Mouse (Mus musculus): ENCODE data around the gene Gm609. TPM values are rescaled to one million over a fixed set of nuclear protein-coding genes. Genes with fewer than 3 reads are reported as not detected.

Gene Gm609
- polyA plus RNA-seq (2012; rRNA removed), result 0.17 and 0.49 TPM in 2 replicates

DNA sequence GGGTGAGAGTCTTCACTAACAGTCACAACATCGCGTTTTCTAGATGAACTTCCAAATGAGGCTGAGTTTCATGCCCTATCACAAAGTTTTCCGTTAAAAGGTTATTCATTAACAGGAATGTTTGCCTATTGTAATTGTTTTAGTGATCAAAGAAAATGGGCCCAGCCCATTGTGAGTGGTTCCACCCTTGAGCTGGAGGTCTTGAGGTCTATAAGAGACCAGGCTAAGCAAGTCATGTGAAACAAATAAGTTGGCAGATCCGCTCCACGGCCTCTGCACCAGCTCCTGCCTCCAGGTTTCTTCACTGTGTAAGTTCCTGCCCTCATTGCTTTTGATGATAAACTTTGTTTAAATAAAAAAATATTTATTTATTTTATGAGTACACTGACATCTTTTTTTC is at the start of gene Gm609:
Gm609 (minus strand) TSS at position 43 of the 400 bp plus-strand sequence.

DNA sequence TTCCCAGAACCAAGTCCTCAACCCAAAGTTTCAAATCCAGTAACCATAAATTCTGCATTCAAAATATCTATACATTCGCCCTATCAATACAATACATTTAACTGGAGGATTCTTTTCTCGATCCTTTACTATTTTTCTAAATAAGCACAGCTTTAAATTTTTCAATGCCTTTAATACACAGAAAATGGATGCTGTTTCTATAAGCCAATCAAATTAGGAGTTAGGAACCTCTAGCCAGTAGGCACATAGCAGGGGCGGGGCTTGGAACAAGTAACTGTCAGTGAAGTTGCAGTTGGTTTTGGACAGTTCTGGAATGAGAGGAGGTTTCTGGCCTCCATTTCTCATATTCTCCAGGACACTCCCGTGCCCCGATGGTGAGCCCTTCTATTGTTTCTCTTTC is 42.2 kb upstream of the Gm609 start, which contains the start of gene Slc9c1:
Slc9c1 (plus strand) TSS at position 301 of the 400 bp plus-strand sequence.

DNA sequence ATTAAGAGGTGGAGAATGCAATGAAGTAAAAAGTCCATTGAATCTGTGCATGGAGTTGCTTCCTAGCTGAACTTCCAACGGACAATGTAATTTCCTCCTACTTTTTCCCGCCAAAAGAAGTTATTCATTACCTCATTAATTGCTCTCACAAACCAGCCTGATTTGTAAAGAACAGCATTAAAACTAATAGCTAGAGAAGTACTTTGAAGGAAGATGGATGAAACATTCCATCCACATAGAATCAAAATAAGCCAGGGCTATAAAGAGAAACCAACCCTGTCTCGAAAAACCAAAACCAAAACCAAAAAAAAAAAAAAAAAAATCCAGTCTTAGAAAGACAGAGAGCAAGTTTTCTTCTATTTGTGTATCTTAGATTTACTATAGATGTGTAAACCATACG is 39.2 kb upstream of the Gm609 start, which contains the start of gene Gm17783:
Gm17783 (minus strand) TSS at position 101 of the 400 bp plus-strand sequence.

DNA sequence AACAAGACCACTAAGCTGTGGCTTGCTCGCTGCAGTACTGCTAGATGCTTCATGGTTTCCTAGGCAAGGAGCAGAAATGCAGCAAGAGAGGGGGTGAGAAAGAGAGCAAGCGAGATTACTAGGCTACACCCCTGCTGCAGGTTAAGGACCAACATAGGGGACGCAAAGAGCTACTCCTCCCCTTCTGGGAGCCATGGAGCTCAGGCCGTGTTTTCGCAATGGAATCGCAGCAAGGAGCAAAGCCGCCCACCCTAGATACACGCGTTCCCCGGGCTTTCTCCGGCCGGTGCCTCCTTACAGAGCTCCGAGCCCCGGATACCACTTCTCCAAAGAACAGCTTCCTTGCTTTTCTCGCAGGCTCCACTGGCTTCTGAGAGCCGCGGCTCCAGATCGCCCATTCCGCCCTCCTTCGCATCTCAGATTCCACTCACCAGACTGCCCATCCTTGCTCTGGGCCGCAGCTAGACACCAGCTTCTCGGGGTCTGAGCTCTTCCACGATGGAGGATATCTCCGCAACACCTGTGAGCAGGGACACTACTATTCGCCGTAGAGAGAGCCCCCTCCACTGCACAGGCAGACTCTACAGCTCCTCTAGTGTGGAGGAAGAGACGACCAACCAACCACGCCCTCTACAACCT is 84.2 kb downstream of the Gm609 start, which contains the start of gene Cd200:
Cd200 (minus strand) TSS at position 629 of the 639 bp plus-strand sequence.

Other genes starting within 250 kb of the Gm609 start
- 18.5 and 23.5 TPM in 2 replicates for gene Cd200, start 83.9 kb downstream of the Gm609 start, polyA plus RNA-seq (2012; rRNA removed)
- not detected in 2 replicates for gene Gm17783, start 39.1 kb upstream of the Gm609 start, polyA plus RNA-seq (2012; rRNA removed)
- gene Slc9c1, start 42.3 kb upstream of the Gm609 start, polyA plus RNA-seq (2012; rRNA removed), result not detected in 2 replicates
- not detected in 2 replicates for gene Gcsam, start 117.4 kb upstream of the Gm609 start, polyA plus RNA-seq (2012; rRNA removed)
- 1.0 and 1.2 TPM in 2 replicates for gene BC016579, start 161.1 kb upstream of the Gm609 start, polyA plus RNA-seq (2012; rRNA removed)
- gene Tmprss7, start 200.7 kb upstream of the Gm609 start, polyA plus RNA-seq (2012; rRNA removed), result 0.15 TPM in 2 replicates
- 0.45 and 0.49 TPM in 2 replicates for gene Tagln3, start 231.6 kb upstream of the Gm609 start, polyA plus RNA-seq (2012; rRNA removed)
- 1.1 and 1.8 TPM in 2 replicates for gene Abhd10, start 250.0 kb upstream of the Gm609 start, polyA plus RNA-seq (2012; rRNA removed)

All from stomach, adult 2 months (tissue).